Mouse (Mus musculus) natural killer cell, adult 2 months (primary cell): ENCODE measurements around the gene Ccnd1.

Experiments
- DNase-seq, 2 experiments: peaks; one replicate each; pipeline ENCODE4 v3.0.0; 2022; ENCODE audit warnings: low spot score in 2 of 2

Ccnd1 gene

DNA sequence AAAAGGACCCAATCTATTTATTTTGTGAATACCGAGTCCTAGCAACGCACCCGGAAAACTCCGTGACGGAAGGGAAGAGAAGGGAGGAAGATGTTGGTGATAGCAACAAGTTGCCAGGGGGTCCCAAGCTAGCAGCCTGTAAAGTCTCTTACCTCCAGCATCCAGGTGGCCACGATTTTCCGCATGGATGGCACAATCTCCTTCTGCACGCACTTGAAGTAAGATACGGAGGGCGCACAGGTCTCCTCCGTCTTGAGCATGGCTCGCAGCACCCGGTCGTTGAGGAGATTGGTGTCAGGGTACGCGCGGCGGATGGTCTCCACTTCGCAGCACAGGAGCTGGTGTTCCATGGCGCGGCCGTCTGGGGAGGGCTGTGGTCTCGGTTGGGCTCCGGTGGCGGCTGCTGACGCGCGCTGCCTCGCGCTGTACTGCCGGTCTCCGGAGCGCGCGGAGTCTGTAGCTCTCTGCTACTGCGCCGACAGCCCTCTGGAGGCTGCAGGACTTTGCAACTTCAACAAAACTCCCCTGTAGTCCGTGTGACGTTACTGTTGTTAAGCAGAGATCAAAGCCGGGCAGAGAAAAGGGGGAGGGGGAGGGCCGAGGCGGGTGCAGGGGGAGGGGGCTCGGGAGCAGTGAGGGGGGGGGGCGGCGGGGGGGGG is at the start of gene Ccnd1:
Gene Ccnd1 (minus strand): TSS at position 582 of the 659 bp plus-strand sequence.
- DNase-seq, result peak in 1 of 2 experiments; percentile 28

DNA sequence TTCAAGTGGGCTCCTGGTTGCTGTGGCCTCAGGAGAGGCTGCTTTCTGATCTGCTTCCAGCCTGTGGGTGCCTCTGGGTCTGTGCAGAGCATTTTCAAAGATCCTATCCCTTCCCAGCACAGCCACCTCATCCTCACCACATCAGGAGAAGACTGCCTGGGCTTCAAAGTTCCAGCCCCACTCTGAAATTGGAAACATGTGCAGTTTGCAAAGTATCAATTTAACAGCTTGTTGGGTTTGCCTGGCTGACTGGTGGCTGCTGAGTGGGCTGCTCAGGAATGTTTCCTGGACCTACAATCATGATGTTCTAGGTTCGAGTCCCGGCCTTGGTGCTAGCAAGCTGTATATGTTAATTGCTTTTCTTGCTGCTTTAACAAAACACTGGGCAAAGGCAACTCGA is 49.1 kb upstream of the Ccnd1 start:
- DNase-seq, result no peak

DNA sequence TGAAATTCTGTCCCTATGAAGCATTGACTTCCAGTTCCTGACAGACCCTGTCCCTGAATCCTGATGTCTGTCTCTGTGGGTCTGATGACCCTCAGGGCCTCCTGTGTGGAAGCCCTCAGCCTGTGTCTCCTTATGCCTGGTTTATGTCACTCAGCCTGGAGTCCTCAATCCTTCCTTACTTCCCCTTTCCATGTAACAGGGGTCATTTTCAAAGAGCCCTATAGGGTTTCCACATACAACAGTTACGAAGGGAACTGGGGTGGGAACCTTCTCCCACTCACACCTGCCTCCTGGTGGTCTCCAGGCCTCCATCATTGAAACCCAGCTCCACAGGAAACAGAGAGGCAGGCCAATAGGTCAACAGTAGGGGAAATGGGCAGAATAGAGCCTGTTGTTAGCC is 45.4 kb upstream of the Ccnd1 start:
- DNase-seq, result no peak

DNA sequence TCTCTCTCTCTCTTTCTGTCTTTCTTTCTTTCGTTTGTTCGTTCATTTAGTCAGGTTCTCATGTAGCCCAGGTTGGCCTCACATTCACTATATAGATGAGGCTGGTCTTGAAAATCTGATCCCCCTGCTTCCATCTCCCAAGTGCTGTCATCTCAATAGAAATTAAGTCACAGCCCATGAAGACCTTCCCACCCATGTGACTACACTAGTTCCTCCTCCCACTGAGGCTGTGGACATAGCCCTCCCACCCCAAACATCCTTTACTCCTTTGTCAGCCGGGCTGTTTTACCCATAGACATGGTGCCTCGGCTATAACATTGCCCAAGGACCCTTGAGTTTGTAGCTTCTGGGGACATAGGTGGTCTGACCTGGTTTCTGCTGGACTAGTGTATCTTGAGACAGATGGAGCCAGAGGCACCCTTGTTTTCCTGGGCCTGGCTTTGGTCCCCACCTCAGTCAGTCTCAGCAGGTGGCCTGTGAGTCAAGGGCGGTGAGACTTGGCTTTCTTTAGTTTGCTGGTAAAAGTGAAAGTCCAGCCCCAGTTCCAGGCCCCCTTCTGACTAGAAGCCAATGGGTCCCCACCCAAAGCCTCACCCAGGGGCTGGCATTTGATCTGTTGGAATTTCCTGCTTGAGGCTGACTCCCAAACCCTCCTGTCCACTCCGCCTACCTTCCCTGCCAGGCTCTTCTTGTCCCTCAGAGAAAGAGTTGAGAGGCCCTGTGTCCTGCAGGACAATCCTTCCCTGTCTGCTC is 42.8 kb upstream of the Ccnd1 start:
- DNase-seq, result no peak

DNA sequence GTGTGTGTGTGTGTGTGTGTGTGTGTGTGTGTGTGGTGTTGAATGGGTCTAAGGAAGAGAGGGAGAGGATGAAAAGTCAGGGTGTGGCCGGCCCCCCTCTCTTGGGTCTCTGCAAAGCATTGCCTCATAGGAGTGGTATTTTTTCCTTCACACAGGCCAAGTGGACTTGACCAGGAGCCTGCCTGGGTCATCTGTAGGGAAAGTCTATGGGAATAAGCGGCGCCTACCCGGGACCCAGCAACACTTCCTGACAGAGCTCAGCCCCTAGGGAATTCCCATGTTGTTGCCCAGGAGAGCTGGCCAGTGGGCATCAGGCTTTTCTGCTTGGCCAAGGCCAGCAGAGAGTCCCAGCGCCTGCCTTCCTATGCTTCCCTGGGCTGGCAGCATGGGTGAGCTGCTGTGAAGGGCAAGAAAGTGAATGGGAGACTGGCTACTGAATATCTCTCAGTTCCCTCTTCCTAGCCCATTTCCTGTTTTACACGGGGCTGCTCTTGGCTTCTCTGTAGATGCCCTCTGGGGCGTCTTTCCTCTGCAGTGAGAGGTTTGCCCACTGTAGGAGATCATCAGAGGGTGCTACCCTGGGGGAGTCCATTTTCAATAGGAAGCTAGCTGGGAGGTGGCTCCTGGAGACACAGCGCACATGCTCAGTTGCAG is 41.8 kb upstream of the Ccnd1 start:
- no peak for DNase-seq

DNA sequence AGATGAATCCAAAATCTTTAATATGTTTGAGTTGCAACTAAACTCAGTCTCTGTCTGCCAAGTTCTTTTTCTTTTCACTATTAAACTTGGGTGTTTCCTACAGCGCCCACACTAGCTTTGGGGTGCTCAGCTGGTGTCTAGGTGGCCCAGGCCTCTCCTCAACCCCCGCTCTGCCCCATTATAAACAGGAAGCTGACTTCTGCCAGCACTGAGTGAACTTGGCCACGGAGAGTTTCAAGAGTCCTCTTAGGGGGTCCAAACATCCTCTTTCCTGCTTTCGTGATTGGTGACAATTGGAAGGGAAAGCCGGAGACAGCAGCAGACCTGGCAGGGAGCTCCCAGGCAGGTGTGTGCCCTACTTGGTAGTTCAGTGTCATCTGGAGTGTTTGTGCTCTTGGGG is 40.1 kb upstream of the Ccnd1 start:
- DNase-seq, result no peak

DNA sequence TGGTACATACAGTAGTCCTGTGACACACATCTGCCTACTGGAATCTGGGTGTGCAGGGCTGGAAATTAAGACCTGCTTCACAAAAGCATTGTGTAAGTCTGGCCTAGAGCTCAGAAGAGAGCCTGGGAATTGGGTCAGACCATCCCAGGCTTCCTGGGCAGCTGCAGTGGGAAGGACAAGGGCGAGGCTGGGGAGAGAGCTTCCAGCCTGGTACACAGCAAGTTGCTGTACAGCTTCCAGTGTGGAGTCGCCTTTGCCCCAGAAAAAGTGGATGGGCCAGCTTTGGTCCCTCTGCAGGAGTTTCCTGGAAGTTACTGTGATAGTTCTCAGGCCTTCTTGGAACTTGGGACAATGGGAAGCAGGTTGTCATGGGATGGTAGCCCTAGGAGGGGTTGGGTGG is 37.4 kb upstream of the Ccnd1 start:
- no peak for DNase-seq

DNA sequence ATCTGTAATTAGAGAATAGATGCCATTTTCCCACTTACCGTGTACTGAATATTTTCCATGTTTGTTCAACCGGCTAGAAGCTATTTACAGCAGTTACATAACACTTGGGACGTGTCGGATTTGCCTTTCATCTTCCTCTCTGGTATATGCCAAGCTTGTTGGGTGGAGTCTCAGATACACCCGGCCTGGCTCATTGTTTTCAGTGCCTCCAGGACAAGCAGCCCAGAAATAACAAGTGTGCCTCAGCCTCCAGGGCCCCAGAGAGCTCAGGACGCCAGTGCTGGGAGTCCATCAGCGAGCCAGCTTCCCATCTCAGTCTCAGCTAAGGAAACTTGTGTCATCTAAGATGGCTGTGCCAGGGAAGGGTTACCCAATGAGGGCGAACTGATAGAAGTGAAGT is 33.7 kb upstream of the Ccnd1 start:
- DNase-seq, result no peak

DNA sequence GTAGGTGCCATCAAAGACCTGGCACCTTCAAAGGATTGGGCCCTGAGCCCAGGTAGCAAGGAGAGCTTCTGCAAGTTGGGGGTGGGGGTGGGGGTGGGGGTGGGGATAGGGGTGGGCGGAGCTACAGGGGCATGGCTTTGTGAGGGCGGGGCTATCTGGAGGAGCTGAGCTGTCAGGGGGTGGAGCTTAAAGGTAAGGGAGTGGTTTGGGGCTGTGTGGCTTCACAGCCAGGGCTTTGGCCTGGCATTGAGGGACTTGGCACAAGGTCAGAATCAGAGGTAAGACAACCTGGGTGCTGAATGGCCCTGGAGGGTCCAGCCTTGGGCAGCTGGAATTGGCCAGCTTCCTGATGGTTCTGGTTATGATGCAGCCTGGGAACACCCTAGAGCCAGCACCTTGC is 32.0 kb upstream of the Ccnd1 start:
- no peak for DNase-seq

DNA sequence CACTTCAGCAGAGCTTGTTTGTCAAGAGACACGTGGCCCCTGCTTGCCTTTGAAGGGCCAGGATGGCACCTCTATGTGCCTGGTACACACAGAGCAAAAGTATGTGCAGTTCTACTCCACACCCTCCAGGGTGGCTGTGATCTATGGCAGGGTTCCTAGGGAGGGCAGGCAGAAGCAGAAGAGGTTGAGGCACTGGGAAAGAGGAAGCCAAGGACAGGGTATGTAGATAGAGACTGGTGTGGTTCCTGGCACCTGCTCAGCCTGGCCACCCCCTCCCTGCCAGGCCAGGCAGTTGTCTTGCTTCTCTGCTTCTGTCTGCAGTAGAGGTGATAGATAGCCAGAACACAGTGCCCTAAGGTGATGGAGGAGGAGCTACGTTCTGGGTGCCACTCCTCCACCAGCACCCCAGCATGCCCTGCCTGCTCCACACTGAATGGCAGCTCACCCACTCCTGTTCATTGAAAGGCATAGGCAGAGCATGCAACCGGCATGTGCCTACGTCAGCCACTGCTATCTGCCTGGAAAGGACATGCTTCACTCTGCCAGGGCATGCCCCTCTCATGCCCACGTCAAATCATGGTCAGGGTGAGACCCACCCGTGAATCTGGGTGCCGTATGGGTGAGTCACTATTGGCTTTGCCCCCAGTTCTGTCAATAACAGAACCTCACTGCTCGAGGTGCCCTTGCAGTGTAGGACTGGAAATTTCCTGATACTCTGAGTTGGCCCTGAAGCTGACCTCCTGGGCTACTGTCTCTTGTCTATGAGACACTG is 31.5 kb upstream of the Ccnd1 start:
- no peak for DNase-seq

DNA sequence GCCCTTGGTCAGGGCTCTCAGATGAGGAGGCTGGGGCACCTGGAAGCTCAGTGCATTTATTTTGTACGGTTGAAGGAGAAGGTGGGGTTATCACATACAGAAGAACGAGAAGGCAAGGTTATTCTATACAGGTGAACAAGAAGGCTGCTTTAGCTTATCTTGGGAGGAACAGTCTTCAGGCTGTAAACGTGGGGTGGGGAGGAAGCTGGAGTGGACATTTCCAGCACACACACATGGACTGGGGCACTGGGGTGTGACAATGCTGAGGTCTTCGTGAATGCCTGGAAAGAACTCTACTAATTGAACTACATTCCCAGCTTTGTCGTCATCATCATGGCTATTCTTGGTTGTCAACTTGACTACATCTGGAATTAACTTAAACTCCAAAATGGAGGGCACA is 26.2 kb upstream of the Ccnd1 start:
- DNase-seq, result no peak

DNA sequence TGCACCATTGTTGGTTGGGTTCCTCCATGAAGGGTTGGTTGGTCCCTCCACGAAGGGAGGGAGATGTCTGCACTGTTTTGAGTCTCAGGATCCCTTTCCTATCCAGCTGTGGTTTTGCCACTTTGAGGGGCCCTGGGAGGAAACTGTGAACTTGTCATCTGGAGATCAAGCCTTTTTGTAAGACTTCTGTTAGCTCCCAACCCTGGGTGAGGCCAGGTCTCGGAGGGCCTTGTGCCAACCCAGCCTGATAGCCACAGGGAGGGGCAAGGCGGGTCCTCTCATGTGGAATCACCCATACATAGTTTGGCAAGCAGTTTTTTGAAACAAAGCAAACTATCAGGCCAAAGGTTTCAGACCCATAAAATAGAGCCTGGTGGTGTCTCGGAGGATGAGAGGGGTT is 24.6 kb upstream of the Ccnd1 start:
- DNase-seq, result no peak

DNA sequence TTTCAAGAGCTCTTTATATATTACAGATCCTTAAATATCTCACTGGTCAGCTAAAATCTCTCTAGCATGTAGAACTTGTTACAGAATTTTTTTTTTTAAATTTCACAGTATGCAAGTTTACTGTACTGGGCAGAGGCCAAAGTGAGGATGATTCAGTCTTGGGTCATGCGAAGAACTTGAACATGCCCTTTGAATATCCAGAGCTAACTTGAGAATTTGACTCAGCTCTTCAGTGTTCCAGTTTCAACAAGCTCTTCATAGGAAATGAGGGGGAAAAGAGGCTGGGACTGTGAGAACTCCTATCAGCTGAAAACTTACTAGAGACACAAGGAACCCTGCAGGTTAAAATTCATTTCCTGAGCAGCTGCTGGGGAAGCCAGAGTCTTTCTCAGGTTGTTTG is 24.2 kb upstream of the Ccnd1 start:
- DNase-seq, result no peak

DNA sequence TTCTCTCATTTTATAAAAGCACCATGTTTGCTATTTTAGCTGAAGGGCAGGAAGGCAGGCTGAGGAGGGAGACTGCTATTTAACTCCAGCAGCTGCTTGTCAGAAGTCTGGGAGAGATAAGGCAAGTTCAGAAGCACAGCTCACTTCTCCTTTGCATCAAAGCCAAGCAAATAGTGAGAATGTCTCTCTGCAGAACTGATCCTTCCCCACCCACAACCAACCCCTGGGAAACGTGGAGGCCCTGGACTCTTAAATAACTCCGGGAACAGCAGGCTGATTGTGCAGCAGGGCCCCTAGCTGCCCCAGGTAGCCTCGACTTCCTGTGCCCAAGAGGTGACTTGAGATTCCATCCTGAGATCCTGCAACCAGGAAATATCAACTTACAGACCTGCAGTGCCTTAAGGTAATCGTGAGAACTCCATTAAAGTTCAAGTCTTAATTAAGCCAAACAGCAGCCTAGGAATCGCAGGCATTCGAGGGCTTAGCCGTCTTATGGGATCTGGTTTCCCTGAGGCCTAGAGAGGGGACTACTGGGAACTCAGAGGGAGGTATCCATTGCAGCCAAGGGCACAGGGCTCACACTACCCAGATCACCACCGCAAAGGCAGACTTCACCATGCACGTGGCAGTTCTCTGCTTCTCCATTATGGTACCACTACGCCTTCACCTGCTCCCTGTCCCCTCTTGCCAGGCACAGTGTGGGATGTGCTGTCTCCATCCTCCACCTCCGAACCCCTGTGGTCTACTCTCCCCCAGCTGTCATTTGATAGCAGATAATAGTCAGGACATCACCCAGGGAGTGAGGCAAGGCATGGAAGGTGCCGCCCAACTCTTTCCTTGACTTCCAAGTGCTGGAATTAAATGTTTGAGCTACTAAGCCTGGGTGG is 19.0 kb upstream of the Ccnd1 start:
- no peak for DNase-seq

DNA sequence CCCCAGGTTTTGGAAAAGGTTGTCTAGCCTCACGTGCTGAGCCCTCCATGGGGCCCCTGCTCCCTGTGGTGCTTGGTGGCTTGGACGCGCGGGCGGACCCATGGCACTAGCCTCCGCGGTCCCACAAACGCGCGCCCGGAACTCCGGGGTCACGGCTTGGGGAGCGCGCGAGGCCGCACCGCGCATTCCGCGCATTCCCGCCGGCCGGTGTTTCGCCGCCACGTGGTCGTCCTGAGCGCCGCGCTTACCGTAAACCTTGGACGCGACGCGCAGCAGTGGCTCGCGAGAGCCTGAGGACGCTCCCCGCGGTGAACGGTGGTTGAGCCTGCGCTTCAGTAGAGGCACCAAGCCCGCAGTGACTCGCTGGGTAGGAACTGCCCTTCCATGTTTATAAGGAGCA is 3.5 kb upstream of the Ccnd1 start:
- no peak for DNase-seq

DNA sequence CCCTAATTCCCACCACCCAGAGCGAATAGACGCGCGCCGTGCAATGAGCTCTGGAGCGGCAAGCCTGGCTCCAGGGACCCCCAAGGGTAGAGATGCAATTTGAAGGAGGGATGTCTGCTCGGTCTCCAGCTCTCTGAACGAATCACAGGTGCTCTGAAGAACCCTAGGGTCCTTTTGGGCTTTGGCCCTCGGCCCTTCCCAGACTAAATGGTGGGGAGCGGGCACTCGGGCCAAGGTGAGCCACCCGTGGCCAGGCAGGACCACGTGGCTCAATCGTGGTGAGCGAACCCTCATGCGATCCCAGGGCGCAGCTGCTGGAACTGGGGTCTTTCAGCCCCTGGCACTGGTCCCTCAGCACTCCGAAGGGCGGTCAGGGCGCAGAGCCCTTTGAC is 3.0 kb upstream of the Ccnd1 start:
- DNase-seq, result no peak

DNA sequence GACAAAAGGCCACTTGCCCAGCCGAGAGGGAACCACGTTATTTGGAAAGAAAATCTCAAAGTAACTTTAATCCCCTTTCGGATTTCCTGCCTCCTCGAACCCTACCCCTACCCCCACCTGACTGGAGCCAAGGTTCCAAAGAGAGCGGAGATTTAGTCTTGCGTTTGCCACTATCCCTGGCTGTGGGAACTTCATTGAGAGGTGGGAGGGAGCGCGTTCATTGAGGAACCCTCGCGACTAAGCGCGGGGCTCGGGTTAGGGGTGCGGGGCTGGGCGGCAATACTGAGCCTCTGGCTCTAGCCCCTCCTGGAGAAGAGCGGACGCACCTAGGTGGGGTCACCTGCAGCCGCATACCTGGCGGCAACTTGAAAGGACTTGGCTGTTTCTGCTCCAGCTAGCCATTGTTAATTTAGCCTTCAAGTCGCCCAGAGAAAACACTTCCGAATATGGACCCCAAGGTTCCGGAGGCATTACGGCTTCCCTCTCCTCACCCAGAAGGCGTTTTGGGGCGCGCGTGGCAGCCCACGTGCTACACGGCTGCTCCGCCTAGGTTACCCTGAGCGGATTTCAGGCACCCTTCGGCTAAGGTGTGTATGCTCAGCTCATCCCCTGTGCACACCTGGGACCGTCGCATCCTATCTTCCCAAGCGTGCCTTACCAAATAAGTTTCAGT is 2.5 kb upstream of the Ccnd1 start:
- DNase-seq, result no peak

DNA sequence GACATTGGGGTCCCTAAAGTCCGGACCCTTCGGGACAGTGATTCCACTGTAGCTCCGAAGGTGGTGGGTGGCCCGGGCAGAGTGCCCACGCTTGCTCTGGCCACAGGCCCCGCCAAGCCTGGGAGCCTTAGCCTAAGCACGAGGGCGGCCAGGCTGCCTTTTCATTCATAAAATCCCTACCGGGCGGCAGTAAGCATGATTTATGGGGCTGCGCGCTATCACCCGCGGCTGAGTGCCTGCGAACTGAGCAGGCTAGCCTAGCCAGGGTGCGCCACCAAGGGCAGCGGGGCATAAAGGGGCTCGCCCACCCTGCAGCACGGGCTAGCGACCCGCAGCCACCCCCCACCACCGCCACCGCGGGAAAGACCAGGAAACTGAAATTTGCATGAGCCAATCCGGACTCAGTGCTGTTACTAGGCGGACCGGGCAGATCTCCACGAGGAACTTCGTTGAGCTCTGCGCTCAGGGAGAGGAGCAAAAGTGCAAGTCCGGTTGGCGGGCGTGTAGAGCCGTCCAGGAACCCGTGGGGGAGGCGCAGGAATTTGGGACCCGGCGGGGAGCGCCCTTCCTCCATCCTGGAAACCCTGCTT is 1.6 kb upstream of the Ccnd1 start:
- peak in 1 of 2 experiments; percentile 37 for DNase-seq

DNA sequence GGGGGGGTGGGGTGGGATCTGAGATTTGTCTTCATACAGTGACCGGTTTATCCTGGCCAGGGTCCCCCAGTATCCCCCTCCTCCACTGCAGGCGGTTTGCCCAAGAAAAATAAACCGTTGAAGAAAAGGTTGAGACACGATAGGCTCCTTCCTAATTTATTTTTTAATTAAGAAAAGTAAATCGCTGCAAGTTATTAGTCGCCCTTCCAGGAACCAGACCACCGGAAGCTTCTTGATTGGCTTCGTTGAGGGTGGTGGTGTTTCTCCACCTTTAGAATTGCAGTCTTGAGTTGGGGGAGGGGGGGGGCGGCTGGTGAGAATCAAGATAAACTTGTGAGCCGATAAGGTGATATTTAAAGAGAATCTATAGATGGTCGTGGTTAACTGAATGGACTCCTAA is 860 bp upstream of the Ccnd1 start:
- no peak for DNase-seq

DNA sequence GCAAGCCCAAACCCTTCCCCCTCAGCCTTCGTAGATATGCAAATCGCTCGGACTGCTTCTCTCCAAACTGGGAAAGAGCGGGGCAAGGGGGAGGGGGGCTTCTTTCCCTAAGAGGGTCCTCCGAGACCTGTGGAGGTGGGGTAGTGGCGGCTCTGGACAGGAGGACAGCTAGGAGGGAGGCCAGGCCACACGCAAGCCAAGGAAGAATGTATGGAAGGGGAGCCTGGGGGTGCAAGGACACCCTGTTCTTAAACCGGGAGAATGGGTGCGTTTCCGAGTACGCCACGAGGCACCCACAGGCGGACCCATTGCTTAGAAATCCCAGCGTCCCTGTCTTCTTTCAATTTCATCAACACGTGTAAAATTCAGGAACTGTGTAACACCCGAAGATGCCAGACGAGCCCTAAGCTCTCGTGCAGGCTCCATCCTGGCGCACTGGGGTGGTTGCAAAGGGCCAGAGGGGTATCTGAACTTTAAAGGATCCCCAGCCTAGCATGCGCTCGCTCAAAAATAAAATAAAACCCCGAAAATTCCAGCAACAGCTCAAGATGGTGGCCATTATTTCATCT is 362 bp upstream of the Ccnd1 start:
- DNase-seq, result no peak
